Mouse (Mus musculus): ENCODE measurements around the gene Zfp13.

GRCm38 (mm10) chr17:23645894-23646293, 46.6 kb upstream of the Zfp13 start:
- TF ChIP-seq CHD2 (IDR thresholded peaks at IDR 0.05; ENCODE audit: low read depth, low read length) (no peak), MAFK (IDR thresholded peaks at IDR 0.05; ENCODE audit: insufficient read depth, low read depth, low read length) (no peak), ZNF384 (IDR thresholded peaks at IDR 0.05; ENCODE audit: low read depth, low read length) (no peak), HCFC1 (IDR thresholded peaks at IDR 0.05; ENCODE audit: borderline replicate concordance, insufficient read depth, low read length) (no peak)
